Mouse (Mus musculus) liver, postnatal 0 days (tissue): Measurements from ENCODE around the gene Myo3b.

ENCODE experiments used
- CTCF ChIP-seq: sonication (generic); IDR thresholded peaks from 2 replicates; pipeline ENCODE4 v1.5.1; 2016; ENCODE audit warnings: antibody characterized with exemption, low read depth
- EP300 ChIP-seq: IDR thresholded peaks from 2 replicates; pipeline ENCODE4 v1.6.1; 2016; ENCODE audit warnings: antibody characterized with exemption, low read depth, mild to moderate bottlenecking

DNA sequence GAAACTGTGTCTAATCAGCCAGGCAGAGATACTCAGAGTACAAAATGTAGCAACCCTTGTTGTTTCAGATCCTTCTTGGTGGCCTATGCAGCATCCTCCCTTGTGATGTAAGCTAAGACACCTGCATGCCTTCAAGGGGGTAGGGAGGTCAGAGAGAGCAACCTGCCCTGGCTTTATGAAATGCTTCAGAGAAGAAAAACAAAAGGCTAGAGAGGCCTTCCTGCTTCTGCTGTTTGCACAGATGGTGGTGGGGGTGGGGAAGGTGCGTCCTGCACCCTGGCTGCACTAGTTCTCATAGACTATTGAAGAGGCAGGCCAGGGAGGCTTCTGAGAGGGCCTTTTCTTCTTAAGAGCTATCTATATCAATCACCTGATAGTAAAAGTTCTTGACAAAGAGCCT, 245.2 kb downstream of the Myo3b start:
- TF ChIP-seq CTCF (no peak), EP300 (no peak)
